Mouse (Mus musculus): ENCODE data around the gene Rbfox1. TPM values are rescaled to one million over a fixed set of nuclear protein-coding genes. Genes with fewer than 3 reads are reported as not detected.

Rbfox1 gene
- total RNA-seq, 1 experiment from 2014 or later: not detected

- ATAC-seq (replicated peaks in 1 of 2; ENCODE audit: insufficient read depth in 1 of 2, low FRiP score in 2 of 2, low TSS enrichment in 1 of 2, low read depth in 1 of 2, poor library complexity in 2 of 2, severe bottlenecking in 2 of 2): no peak
Measured at GRCm38 (mm10) chr16:6065481-6065880, 180.3 kb downstream of the Rbfox1 start.

GRCm38 (mm10) chr16:6075442-6076050 is 190.4 kb downstream of the Rbfox1 start:
- no peak for ATAC-seq (replicated peaks in 1 of 2; ENCODE audit: insufficient read depth in 1 of 2, low FRiP score in 2 of 2, low TSS enrichment in 1 of 2, low read depth in 1 of 2, poor library complexity in 2 of 2, severe bottlenecking in 2 of 2)

GRCm38 (mm10) chr16:6079017-6079416 is 193.9 kb downstream of the Rbfox1 start:
- ATAC-seq (replicated peaks in 1 of 2; ENCODE audit: insufficient read depth in 1 of 2, low FRiP score in 2 of 2, low TSS enrichment in 1 of 2, low read depth in 1 of 2, poor library complexity in 2 of 2, severe bottlenecking in 2 of 2): no peak

GRCm38 (mm10) chr16:6084701-6085365 is 199.7 kb downstream of the Rbfox1 start:
- no peak for ATAC-seq (replicated peaks in 1 of 2; ENCODE audit: insufficient read depth in 1 of 2, low FRiP score in 2 of 2, low TSS enrichment in 1 of 2, low read depth in 1 of 2, poor library complexity in 2 of 2, severe bottlenecking in 2 of 2)

- no peak for ATAC-seq (replicated peaks in 1 of 2; ENCODE audit: insufficient read depth in 1 of 2, low FRiP score in 2 of 2, low TSS enrichment in 1 of 2, low read depth in 1 of 2, poor library complexity in 2 of 2, severe bottlenecking in 2 of 2)
Measured at GRCm38 (mm10) chr16:6086200-6086599, 201.0 kb downstream of the Rbfox1 start.

- no peak for ATAC-seq (replicated peaks in 1 of 2; ENCODE audit: insufficient read depth in 1 of 2, low FRiP score in 2 of 2, low TSS enrichment in 1 of 2, low read depth in 1 of 2, poor library complexity in 2 of 2, severe bottlenecking in 2 of 2)
Measured at GRCm38 (mm10) chr16:6091326-6092123, 206.4 kb downstream of the Rbfox1 start.

- ATAC-seq (replicated peaks in 1 of 2; ENCODE audit: insufficient read depth in 1 of 2, low FRiP score in 2 of 2, low TSS enrichment in 1 of 2, low read depth in 1 of 2, poor library complexity in 2 of 2, severe bottlenecking in 2 of 2): no peak
Measured at GRCm38 (mm10) chr16:6095604-6096372, 210.6 kb downstream of the Rbfox1 start.

- ATAC-seq (replicated peaks in 1 of 2; ENCODE audit: insufficient read depth in 1 of 2, low FRiP score in 2 of 2, low TSS enrichment in 1 of 2, low read depth in 1 of 2, poor library complexity in 2 of 2, severe bottlenecking in 2 of 2): no peak
Measured at GRCm38 (mm10) chr16:6097244-6098040, 212.3 kb downstream of the Rbfox1 start.

GRCm38 (mm10) chr16:6098116-6098515 is 213.0 kb downstream of the Rbfox1 start:
- ATAC-seq (replicated peaks in 1 of 2; ENCODE audit: insufficient read depth in 1 of 2, low FRiP score in 2 of 2, low TSS enrichment in 1 of 2, low read depth in 1 of 2, poor library complexity in 2 of 2, severe bottlenecking in 2 of 2): no peak

- no peak for ATAC-seq (replicated peaks in 1 of 2; ENCODE audit: insufficient read depth in 1 of 2, low FRiP score in 2 of 2, low TSS enrichment in 1 of 2, low read depth in 1 of 2, poor library complexity in 2 of 2, severe bottlenecking in 2 of 2)
Measured at GRCm38 (mm10) chr16:6099598-6099997, 214.4 kb downstream of the Rbfox1 start.

GRCm38 (mm10) chr16:6100421-6100877 is 215.3 kb downstream of the Rbfox1 start:
- peak; percentile 55 to 65 for ATAC-seq (replicated peaks in 1 of 2; ENCODE audit: insufficient read depth in 1 of 2, low FRiP score in 2 of 2, low TSS enrichment in 1 of 2, low read depth in 1 of 2, poor library complexity in 2 of 2, severe bottlenecking in 2 of 2)

- ATAC-seq (replicated peaks in 1 of 2; ENCODE audit: insufficient read depth in 1 of 2, low FRiP score in 2 of 2, low TSS enrichment in 1 of 2, low read depth in 1 of 2, poor library complexity in 2 of 2, severe bottlenecking in 2 of 2): no peak
Measured at GRCm38 (mm10) chr16:6103713-6104112, 218.6 kb downstream of the Rbfox1 start.

GRCm38 (mm10) chr16:6110121-6110520 is 225.0 kb downstream of the Rbfox1 start:
- no peak for ATAC-seq (replicated peaks in 1 of 2; ENCODE audit: insufficient read depth in 1 of 2, low FRiP score in 2 of 2, low TSS enrichment in 1 of 2, low read depth in 1 of 2, poor library complexity in 2 of 2, severe bottlenecking in 2 of 2)

GRCm38 (mm10) chr16:6113836-6114475 is 228.8 kb downstream of the Rbfox1 start:
- ATAC-seq (replicated peaks in 1 of 2; ENCODE audit: insufficient read depth in 1 of 2, low FRiP score in 2 of 2, low TSS enrichment in 1 of 2, low read depth in 1 of 2, poor library complexity in 2 of 2, severe bottlenecking in 2 of 2): no peak

GRCm38 (mm10) chr16:6119472-6119871 is 234.3 kb downstream of the Rbfox1 start:
- ATAC-seq (replicated peaks in 1 of 2; ENCODE audit: insufficient read depth in 1 of 2, low FRiP score in 2 of 2, low TSS enrichment in 1 of 2, low read depth in 1 of 2, poor library complexity in 2 of 2, severe bottlenecking in 2 of 2): no peak

GRCm38 (mm10) chr16:6121232-6121631 is 236.1 kb downstream of the Rbfox1 start:
- ATAC-seq (replicated peaks in 1 of 2; ENCODE audit: insufficient read depth in 1 of 2, low FRiP score in 2 of 2, low TSS enrichment in 1 of 2, low read depth in 1 of 2, poor library complexity in 2 of 2, severe bottlenecking in 2 of 2): no peak

All from hematopoietic stem cell, adult 5-6 weeks (primary cell).